Mouse (Mus musculus) left cerebral cortex, adult 11 months (tissue): ENCODE results near the gene Clec16a.

ENCODE experiments used
- DNase-seq: peaks from one replicate; pipeline ENCODE4 v3.0.0; 2022; ENCODE audit warnings: low spot score

Gene Clec16a

GRCm38 (mm10) chr16:10642857-10643633, 97.9 kb downstream of the Clec16a start:
- no peak for DNase-seq

GRCm38 (mm10) chr16:10644238-10644637, 99.1 kb downstream of the Clec16a start:
- DNase-seq, result no peak

- no peak for DNase-seq
These were observed 99.6 kb downstream of the Clec16a start for GRCm38 (mm10) chr16:10644731-10645130.

DNA sequence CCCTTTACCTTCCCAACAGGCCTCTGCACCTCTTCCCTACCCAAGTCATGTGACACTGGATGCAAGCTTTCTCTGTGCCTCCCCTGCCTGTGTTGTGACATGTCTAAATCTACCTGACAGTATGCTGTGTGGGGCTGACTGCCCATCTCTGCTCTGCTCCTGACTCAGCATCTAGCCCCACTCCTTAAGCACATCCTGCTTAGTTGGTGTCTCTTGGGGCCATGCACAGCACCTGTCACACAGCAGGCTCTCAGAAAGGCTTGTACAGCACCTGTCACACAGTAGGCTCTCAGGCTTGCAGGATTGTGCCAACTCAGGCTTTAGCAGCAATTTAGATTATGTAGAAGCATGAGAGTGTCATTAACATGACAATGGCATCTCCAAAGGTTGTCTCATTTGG, 106.7 kb downstream of the Clec16a start:
- DNase-seq, result no peak

- DNase-seq, result no peak
These were observed 107.8 kb downstream of the Clec16a start for GRCm38 (mm10) chr16:10652935-10653334.

DNA sequence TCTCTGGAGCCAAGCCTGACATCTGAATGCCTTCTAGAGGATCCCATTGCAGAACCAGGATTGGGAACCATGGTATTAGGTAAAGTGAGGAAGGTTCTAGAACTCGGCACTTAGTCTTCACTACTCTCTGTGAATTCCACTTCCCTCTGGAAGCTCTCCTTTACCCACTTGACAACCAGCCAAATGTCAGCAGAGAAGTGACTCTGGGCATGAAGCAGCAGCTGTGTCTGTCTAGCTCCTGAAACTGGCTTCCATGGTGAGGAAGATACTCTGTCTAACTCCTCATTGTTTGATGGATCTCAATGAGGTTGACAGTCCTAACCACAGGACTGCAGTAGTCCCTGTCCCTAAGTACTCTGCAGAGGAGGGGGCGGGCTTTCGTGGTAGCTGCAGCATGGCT, 110.1 kb downstream of the Clec16a start:
- no peak for DNase-seq

DNA sequence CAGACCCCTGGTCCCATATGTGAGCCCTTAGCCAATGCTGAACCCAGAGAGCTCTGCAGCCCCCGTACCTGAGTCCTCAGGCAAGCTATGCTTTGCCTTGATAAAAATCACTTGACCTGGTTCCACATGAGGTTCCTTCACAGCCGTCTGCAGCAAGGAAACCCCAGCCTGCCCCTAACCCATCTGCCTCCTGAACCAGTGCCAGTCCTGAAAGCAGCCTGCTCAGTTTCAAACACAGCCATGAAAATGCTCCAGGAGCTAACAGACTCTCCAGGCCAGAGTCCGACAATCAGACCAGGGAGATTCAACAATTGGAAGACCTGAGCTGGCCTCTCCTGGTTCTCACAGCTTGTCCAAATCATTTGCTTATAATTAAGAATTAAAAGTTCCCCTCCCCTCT, 110.8 kb downstream of the Clec16a start:
- no peak for DNase-seq

- DNase-seq, result no peak
These were observed 111.3 kb downstream of the Clec16a start for GRCm38 (mm10) chr16:10656461-10656860.

DNA sequence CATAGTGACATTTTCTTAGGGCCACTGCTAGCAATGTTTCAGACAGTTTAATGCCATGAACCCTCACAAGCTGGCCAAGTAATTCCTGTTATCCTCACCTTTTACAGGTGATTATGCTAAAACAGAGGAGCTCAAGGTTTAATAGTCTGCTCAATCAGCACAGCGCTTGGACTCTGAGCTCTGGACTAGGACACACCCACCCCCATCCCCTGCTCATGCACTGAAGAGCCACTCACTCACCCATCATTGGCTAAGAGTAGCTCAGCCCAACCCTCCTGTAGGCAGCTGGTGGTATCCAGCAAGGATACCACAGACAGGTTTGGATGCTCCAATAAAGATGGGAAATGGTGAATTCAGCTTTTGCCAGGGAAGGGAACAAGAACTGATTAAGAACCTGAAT, 111.8 kb downstream of the Clec16a start:
- no peak for DNase-seq

DNA sequence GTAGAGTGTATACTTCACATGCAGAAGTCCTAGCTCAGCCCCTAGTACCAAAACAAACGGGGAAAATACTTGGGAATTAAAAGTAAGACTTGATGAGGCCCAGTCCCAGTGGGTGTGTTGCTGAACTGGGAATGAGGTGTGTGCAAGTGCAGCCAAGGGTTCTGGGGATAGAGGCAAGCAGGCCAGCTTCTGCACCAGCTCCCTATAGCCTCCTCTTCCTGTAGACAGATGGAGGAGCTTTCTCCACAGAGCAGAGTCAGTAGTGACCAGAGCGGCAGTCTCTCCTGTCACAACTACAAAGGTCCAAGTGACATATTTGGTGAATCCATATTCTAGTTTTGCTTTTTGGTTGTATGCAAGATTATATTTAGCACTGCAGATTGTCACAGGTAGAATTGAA, 114.1 kb downstream of the Clec16a start:
- no peak for DNase-seq

GRCm38 (mm10) chr16:10660526-10660925, 115.4 kb downstream of the Clec16a start:
- DNase-seq, result no peak

DNA sequence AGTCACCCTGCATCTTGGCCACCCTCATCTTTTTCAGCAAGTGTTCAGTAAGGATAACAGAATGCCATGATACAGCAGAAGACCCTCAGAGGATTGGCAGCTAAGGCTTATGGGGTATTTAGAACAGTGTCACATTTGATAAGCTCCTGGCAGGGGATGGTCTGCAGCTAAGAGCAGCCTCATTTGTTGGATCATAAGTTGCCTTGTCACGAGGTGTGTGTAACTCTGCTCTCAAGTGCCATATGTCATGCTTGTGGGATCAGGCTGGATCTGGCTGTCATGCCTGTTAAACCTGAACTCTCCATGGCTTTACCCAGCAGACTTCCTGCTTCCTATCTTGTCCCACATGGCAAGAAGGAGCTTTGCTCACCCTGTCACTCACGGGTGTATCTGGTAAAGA, 116.2 kb downstream of the Clec16a start:
- DNase-seq, result no peak

DNA sequence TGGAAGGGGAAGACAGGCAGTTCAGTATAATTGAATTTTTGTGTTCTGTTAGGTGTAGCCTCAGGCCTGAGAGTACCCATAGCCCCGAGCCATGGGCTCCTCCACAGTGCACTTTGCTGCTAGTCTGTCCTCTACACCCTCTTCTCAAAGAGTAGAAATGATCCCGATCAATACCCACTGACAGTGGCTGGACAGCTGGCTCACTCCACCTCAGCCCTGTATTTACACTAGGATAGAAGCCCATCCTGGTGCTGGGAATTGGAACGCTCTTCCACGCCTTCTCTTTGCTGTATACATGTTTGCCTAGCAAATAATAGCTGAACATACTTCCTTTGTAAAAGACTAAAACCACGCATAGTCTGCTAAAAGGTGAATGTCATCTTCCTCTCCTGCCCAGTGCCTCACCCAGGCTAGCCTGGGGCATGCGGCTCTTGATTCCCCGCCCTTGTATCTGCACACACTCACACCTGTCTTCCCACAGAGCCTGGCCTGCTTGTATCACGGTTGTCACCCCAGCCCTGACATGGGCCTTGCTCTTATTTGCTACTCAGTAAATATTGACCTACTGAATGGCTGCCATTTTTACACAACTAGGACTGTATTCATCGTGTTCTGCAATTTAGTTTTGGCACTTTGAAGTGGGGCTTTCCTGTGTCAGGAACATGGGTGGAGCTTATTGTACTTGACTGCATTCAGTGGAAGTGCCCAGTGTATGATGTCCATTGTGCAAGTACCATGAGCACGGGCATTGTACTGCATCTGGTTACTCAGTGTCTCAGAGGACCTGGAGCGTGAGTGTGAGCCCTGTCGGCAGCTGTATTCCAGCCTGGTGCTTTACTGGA, 119.0 kb downstream of the Clec16a start:
- DNase-seq, result no peak

DNA sequence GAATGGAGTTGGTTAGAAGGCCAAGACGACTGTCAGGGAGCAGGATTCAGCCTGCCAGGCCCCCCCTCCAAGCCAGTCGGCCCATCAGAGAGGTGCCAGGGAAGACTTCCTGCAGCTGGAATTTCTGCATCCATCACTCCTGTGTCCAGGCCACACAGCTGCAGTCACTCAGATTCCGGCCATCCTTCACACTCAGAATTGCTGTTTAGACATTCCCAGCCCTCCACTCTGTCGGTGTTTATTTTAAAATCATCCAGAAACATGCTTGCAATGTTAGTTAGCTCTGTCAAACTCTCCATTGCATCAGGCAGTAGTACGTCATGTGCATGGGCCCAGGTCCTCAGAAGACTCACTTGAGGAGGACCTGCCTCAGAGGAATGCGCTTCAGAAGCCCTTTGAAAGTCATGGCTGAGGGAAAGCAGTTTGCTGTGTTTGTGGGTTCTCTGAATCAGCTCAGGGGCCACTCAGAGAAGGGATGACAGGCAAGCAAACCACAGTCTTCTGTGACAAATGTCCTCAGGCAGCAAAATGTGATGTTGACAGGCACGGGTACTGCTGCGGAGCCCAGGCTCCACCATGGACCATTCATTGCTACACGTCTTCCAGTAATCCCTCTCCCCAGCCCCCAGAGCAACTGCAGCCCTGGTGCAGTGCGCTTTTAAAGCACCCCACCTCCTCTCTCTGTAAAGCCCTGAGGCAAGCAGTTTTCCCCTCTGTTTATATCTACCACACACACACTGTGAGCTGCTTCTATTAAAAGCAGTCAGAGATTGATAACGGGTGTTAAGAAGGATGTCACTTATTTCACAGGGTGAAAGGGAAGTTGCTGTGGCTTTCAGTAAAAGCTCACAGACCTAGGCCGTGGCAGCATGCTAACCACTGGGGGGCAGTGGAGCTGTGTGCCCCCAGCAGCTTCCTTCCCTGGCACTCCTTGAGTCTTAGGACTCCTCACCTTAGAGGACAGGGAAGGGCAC, 120.1 kb downstream of the Clec16a start:
- no peak for DNase-seq

DNA sequence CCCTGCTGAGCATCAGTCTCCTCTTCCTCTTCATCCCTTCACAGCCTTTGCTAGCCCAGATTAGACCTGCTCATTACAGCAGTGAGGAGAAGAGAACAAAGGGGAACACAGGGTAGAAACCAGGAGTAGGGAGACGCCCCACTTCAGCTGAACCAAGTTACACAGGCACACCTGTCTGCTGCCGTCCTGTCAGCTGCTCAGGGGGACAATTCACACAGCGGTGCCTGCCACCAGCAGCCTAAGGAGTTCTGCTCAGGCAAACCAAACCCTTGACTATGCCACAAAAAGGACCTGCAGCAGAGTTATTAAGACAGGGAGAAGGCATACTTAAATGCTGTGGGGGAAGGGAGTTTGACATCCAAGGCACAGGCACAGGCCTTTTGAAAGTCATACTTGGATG, 121.6 kb downstream of the Clec16a start:
- DNase-seq, result no peak

DNA sequence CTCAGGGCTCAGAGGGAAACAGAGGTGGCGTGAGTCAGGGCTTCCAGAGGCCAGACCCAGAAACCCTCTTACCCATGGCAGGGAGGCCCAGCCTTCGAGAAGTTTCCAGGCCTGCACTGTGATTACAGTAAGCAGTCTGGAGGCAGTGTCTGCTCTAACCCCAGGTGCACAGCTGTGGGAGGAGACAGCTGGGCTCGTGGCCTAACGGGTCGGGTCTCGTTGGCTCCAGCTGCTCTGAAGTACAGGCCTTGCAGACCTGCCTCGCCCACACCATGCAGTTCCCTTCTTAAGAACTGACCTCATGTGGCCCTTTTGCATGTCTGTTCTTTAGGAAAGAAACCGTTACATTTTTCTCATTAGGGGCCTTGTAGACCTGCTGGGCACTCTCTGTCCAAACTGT, 123.3 kb downstream of the Clec16a start:
- no peak for DNase-seq

DNA sequence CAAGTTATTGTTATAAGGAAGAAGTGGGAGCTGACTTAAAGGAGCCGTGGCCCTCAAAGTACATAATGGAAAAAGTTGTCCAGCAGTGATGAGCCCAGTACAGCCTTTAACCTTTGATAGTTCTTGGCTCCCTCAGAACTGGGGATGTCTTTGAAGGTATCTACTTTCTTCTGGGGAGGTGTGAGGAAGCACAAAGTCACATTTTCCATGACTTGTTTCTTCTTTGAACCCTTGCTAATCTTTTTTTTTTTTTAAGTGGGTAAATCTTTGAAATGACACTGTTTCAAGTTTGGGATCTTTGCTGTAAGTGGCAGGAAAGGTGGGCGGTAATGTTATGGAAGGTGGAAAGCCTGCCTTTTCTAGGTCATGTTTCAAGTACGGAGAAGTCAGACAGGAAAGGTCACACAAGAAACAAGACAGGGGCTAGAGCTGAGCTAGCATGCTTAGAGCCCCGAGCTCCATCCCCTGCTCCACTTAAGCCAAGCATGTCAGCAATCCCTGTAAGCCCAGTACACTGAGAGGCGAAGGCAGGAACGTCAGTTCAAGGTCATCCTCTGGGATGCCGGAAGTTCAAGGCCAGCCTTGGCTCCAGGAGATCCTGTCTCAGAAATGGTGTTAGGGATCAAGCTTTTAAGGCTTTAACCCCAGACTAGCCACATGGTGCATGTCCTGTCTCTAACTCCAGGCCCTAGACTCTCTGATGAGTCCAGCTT, 124.0 kb downstream of the Clec16a start:
- DNase-seq, result no peak

- DNase-seq, result no peak
These were observed 124.8 kb downstream of the Clec16a start for GRCm38 (mm10) chr16:10669936-10670335.

DNA sequence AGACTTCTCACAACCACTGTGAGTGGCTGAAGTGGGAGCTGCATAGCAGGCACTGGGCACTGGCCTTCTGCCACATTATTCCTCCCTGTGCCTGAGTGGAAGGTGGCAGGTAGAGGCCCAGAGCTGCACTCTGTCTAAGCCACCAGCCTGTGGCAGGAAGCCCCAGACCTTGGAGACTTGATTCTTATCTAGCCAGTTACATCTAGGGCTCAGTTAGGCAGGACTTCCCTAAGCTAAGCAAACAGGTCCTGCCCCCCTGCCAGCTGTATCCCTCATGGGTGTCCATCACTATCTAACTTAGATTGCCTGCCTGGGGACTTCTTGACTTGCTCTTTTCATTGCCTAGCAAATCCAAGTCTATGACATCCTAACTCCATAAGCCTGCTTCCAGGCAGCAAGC, 127.4 kb downstream of the Clec16a start:
- DNase-seq, result no peak

GRCm38 (mm10) chr16:10674020-10674419, 128.9 kb downstream of the Clec16a start:
- no peak for DNase-seq

DNA sequence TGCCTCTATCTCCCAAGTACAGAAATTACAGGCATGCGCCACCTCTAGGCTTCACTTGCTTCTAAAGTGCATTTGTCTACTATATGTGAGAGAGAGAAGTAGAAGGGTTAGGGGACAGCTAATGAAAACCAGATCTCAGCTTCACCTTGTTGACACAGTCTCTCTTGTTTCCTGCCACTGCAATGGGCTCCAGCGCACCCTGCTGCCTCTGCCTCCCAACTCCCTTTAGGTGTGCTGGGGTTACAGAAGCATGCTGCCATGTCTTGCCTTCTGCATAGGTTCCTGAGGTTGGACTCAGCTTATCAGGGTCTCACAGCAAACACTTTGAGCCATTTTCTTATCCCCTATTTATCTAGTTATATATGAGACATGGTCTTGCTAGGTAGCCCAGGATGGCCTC, 129.8 kb downstream of the Clec16a start:
- no peak for DNase-seq

DNA sequence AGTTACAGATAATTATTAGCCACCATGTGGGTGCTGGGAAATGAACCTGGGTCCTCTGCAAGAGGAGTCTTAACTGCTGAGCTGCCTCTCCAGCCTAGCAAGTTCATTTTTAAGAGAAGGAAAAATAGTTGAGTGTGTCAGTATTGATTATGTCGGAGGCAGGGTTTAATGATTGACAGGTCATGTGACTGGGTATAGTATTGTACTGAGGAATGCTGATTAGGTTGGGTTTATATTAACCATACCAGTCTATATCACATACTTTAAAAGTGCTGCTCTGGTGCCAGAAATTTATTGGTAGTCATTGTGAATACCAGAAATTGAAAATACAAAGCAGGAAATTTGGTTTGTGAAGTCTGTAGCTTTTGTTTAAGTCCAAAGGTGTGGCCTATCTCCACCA, 130.5 kb downstream of the Clec16a start:
- no peak for DNase-seq
